Mouse (Mus musculus) splenic B cell, adult 2 months (primary cell): ENCODE data around the gene Edn2.

Experiments used
- DNase-seq: peaks from one replicate; pipeline ENCODE4 v3.0.0-alpha.2; 2011; ENCODE audit warnings: low read depth, low spot score
- H3K27me3 ChIP-seq: 2 replicates; pipeline ENCODE4 v1.6.1; 2012; ENCODE audit warnings: mild to moderate bottlenecking, low read length, moderate library complexity, mixed read lengths; ENCODE audit not compliant: control insufficient read depth, poor library complexity, insufficient read depth, severe bottlenecking
- H3K36me3 ChIP-seq: 2 replicates; pipeline ENCODE4 v1.6.1; 2012; ENCODE audit warnings: mild to moderate bottlenecking, low read length, moderate library complexity, mixed read lengths; ENCODE audit not compliant: control insufficient read depth, poor library complexity, insufficient read depth, severe bottlenecking

Edn2 gene

GRCm38 (mm10) chr4:120172050-120172684, 11.2 kb downstream of the Edn2 start:
- DNase-seq, result no peak
- Histone ChIP-seq H3K36me3 (no peaks in the 10 kb centered on the region), H3K27me3 (no peaks in the 10 kb centered on the region)

- H3K36me3 ChIP-seq, result no peaks in the 10 kb centered on the region
- H3K27me3 ChIP-seq, result no peaks in the 10 kb centered on the region
- DNase-seq, result no peak
Measured at GRCm38 (mm10) chr4:120179123-120179522, 18.1 kb downstream of the Edn2 start.

- DNase-seq, result no peak
- no peaks in the 10 kb centered on the region for H3K36me3 ChIP-seq
Measured at GRCm38 (mm10) chr4:120180535-120180934, 19.5 kb downstream of the Edn2 start.

GRCm38 (mm10) chr4:120184374-120184991, 23.5 kb downstream of the Edn2 start:
- no peak for DNase-seq
- no peaks in the 10 kb centered on the region for H3K36me3 ChIP-seq
- H3K27me3 ChIP-seq, result no peaks in the 10 kb centered on the region

More at GRCm38 (mm10) chr4:120180535-120180934, 19.5 kb downstream of the Edn2 start:
- no peaks in the 10 kb centered on the region for H3K27me3 ChIP-seq

GRCm38 (mm10) chr4:120186441-120186840, 25.4 kb downstream of the Edn2 start:
- Histone ChIP-seq H3K27me3 (no peaks in the 10 kb centered on the region), H3K36me3 (no peaks in the 10 kb centered on the region)
- DNase-seq, result no peak

- H3K36me3 ChIP-seq, result no peaks in the 10 kb centered on the region
- DNase-seq, result no peak
- no peaks in the 10 kb centered on the region for H3K27me3 ChIP-seq
Measured at GRCm38 (mm10) chr4:120186934-120187333, 25.9 kb downstream of the Edn2 start.

GRCm38 (mm10) chr4:120188204-120188603, 27.2 kb downstream of the Edn2 start:
- no peak for DNase-seq
- Histone ChIP-seq H3K27me3 (no peaks in the 10 kb centered on the region), H3K36me3 (no peaks in the 10 kb centered on the region)

- Histone ChIP-seq H3K27me3 (no peaks in the 10 kb centered on the region), H3K36me3 (no peaks in the 10 kb centered on the region)
- no peak for DNase-seq
Measured at GRCm38 (mm10) chr4:120188651-120189161, 27.7 kb downstream of the Edn2 start.

GRCm38 (mm10) chr4:120189941-120190340, 28.9 kb downstream of the Edn2 start:
- DNase-seq, result no peak

GRCm38 (mm10) chr4:120191987-120192386, 31.0 kb downstream of the Edn2 start:
- no peaks in the 10 kb centered on the region for H3K36me3 ChIP-seq
- DNase-seq, result no peak
- no peaks in the 10 kb centered on the region for H3K27me3 ChIP-seq

More at GRCm38 (mm10) chr4:120189941-120190340, 28.9 kb downstream of the Edn2 start:
- no peaks in the 10 kb centered on the region for H3K27me3 ChIP-seq
- H3K36me3 ChIP-seq, result no peaks in the 10 kb centered on the region

- DNase-seq, result no peak
- H3K36me3 ChIP-seq, result no peaks in the 10 kb centered on the region
- no peaks in the 10 kb centered on the region for H3K27me3 ChIP-seq
Measured at GRCm38 (mm10) chr4:120194026-120194425, 33.0 kb downstream of the Edn2 start.

- no peak for DNase-seq
- Histone ChIP-seq H3K27me3 (no peaks in the 10 kb centered on the region), H3K36me3 (no peaks in the 10 kb centered on the region)
Measured at GRCm38 (mm10) chr4:120194965-120195364, 34.0 kb downstream of the Edn2 start.

GRCm38 (mm10) chr4:120199184-120199885, 38.3 kb downstream of the Edn2 start:
- Histone ChIP-seq H3K27me3 (no peaks in the 10 kb centered on the region), H3K36me3 (no peaks in the 10 kb centered on the region)
- no peak for DNase-seq

GRCm38 (mm10) chr4:120200551-120201266, 39.7 kb downstream of the Edn2 start:
- Histone ChIP-seq H3K36me3 (no peaks in the 10 kb centered on the region), H3K27me3 (no peaks in the 10 kb centered on the region)
- DNase-seq, result no peak
